Mouse (Mus musculus) ZHBTc4 (cell line): Measurements from ENCODE around the gene A4galt.
"Not testable (repeated sequence)": the region's sequence is repeated elsewhere in the genome, so short reads cannot be mapped to it uniquely, and the experiment has no call there.

ENCODE experiments used
- DNase-seq: peaks from one replicate; pipeline ENCODE4 v3.0.0-alpha.2; 2011; ENCODE audit warnings: low read depth, low spot score

A4galt gene

GRCm38 (mm10) chr15:83251176-83252004, at the start of gene A4galt:
Gene A4galt (minus strand): TSS chr15:83251774.
- peak; percentile 94 for DNase-seq

GRCm38 (mm10) chr15:83299916-83300582, 48.5 kb upstream of the A4galt start:
- no peak for DNase-seq

- DNase-seq = no peak
Measured at GRCm38 (mm10) chr15:83299450-83299849, 47.9 kb upstream of the A4galt start.

GRCm38 (mm10) chr15:83298810-83299209, 47.2 kb upstream of the A4galt start:
- no peak for DNase-seq

GRCm38 (mm10) chr15:83298313-83298712, 46.7 kb upstream of the A4galt start:
- DNase-seq = peak; percentile 51

- DNase-seq = peak; percentile 61
Measured at GRCm38 (mm10) chr15:83296771-83297311, 45.3 kb upstream of the A4galt start.

GRCm38 (mm10) chr15:83296050-83296449, 44.5 kb upstream of the A4galt start:
- DNase-seq = no peak

GRCm38 (mm10) chr15:83294954-83295353, 43.4 kb upstream of the A4galt start:
- DNase-seq = no peak

- no peak for DNase-seq
Measured at GRCm38 (mm10) chr15:83293706-83294645, 42.4 kb upstream of the A4galt start.

- no peak for DNase-seq
Measured at GRCm38 (mm10) chr15:83293144-83293543, 41.6 kb upstream of the A4galt start.

- no peak for DNase-seq
Measured at GRCm38 (mm10) chr15:83292261-83293056, 40.9 kb upstream of the A4galt start.

GRCm38 (mm10) chr15:83290899-83291298, 39.3 kb upstream of the A4galt start:
- no peak for DNase-seq

GRCm38 (mm10) chr15:83284828-83285227, 33.3 kb upstream of the A4galt start:
- DNase-seq = peak; percentile 45

GRCm38 (mm10) chr15:83282397-83282796, 30.8 kb upstream of the A4galt start:
- peak; percentile 25 for DNase-seq

GRCm38 (mm10) chr15:83281303-83281702, 29.7 kb upstream of the A4galt start:
- DNase-seq = peak; percentile 47

- peak; percentile 79 for DNase-seq
Measured at GRCm38 (mm10) chr15:83278579-83278978, 27.0 kb upstream of the A4galt start.

GRCm38 (mm10) chr15:83277451-83277850, 25.9 kb upstream of the A4galt start:
- DNase-seq = no peak

- DNase-seq = not testable (repeated sequence)
Measured at GRCm38 (mm10) chr15:83274237-83274636, 22.7 kb upstream of the A4galt start.

- no peak for DNase-seq
Measured at GRCm38 (mm10) chr15:83273017-83273416, 21.4 kb upstream of the A4galt start.

GRCm38 (mm10) chr15:83271221-83271620, 19.6 kb upstream of the A4galt start:
- DNase-seq = peak; percentile 64

- DNase-seq = not testable (repeated sequence)
Measured at GRCm38 (mm10) chr15:83269985-83270384, 18.4 kb upstream of the A4galt start.
